Mouse (Mus musculus) heart, postnatal 0 days (tissue): ENCODE measurements around the gene Fcgr3. TPM values are rescaled to one million over a fixed set of nuclear protein-coding genes. Genes with fewer than 3 reads are reported as not detected.

Source experiments
- ATAC-seq: fragments of 200-750 bp; cut with Nextera tagmentation; 2 replicates; pipeline ENCODE4 v1.8.0; 2017; ENCODE audit warnings: low read depth, moderate number of reproducible peaks, moderate library complexity; ENCODE audit not compliant: insufficient read depth
- DNase-seq: peaks from one replicate; pipeline ENCODE4 v3.0.0-alpha.2; 2016; ENCODE audit warnings: low spot score
- H3K27ac ChIP-seq: fragments of 300-500 bp; sonication (generic); 2 replicates; pipeline ENCODE4 v1.5.1; 2014; ENCODE audit warnings: low read depth, mild to moderate bottlenecking
- H3K27me3 ChIP-seq: fragments of 300-500 bp; sonication (generic); 2 replicates; pipeline ENCODE4 v1.6.1; 2014; ENCODE audit warnings: low read length, mixed read lengths; ENCODE audit not compliant: control insufficient read depth, insufficient read depth
- H3K36me3 ChIP-seq: fragments of 300-500 bp; sonication (generic); replicated peaks from 2 replicates; pipeline ENCODE4 v1.6.1; 2014; ENCODE audit warnings: low read length, mixed read lengths; ENCODE audit not compliant: control insufficient read depth, insufficient read depth
- H3K4me1 ChIP-seq: fragments of 300-500 bp; sonication (generic); 2 replicates; pipeline ENCODE4 v1.6.1; 2014; ENCODE audit warnings: antibody characterized with exemption; ENCODE audit not compliant: control insufficient read depth, insufficient read depth
- H3K4me2 ChIP-seq: fragments of 300-500 bp; sonication (generic); 2 replicates; pipeline ENCODE4 v1.6.1; 2014; ENCODE audit warnings: low read depth, mild to moderate bottlenecking, low read length, moderate library complexity
- H3K4me3 ChIP-seq: fragments of 300-500 bp; sonication (generic); 2 replicates; pipeline ENCODE4 v1.5.1; 2014; ENCODE audit warnings: low read depth, low read length
- H3K9ac ChIP-seq: fragments of 300-500 bp; sonication (generic); replicated peaks from 2 replicates; pipeline ENCODE4 v1.6.1; 2014; ENCODE audit warnings: low read depth, low read length, mixed read lengths
- H3K9me3 ChIP-seq: fragments of 300-500 bp; sonication (generic); replicated peaks from 2 replicates; pipeline ENCODE4 v1.6.1; 2016; ENCODE audit warnings: low read length; ENCODE audit not compliant: control insufficient read depth
- CTCF ChIP-seq: IDR thresholded peaks from 2 replicates; pipeline ENCODE4 v1.5.1; 2016; ENCODE audit warnings: antibody characterized with exemption, control low read depth, low read depth
- EP300 ChIP-seq: IDR thresholded peaks from 2 replicates; pipeline ENCODE4 v1.6.1; 2016; ENCODE audit warnings: antibody characterized with exemption, low read depth
- WGBS: fragments of 180-500 bp; shearing (Covaris S2); extraction: QIAGEN DNeasy Blood & Tissue Kit; methylation state at CpG from one replicate; pipeline ENCODE4 v1.1.7; 2014; 5-methylcytosine and 5-hydroxymethylcytosine counted together
- polyA plus RNA-seq: library from polyadenylated mRNA; unstranded; fragments of >200 nt; fragmentation: Nextera tagmentation; extraction: Ambion mirVana; gene quantifications from 2 replicates; pipeline ENCODE4 v1.2.1, GENCODE M21; 2015
- total RNA-seq: library from RNA; depleted of rRNA; stranded (reverse); fragments of >200 nt; gene quantifications from 2 replicates; pipeline ENCODE4 v1.2.3, GENCODE M21; 2014; ENCODE audit warnings: low replicate concordance

The Fcgr3 gene
- total and polyA plus RNA-seq, 2 experiments from 2014 or later, result 8.2 to 13.7 TPM

DNA sequence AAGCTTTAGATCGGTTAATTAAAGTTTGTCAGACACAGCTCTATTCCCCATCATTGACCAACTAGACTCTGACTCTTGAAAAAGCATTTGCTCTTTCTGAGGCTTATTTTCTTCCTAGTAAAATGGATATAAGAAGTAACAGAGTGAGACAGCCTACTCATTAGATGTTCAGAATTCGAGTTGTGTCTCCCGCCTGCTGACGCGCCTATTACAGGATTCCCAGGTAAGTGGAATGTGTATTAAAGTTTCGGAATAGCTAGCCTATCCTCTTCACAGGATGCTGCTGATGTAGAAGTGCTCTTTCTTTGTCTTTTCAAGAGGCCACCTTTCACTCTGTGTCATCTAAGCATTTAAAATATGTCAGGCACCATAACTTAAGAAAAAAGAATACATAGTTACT, 25.6 kb downstream of the Fcgr3 start:
- no peak for TF ChIP-seq CTCF
- no peak for TF ChIP-seq EP300
- H3K4me1 ChIP-seq, result 0 out of 2 replicates have a peak, but pooled peaks cover 5% of the 10 kb centered on the region
- H3K9ac ChIP-seq, result no peak overlapping the region
- H3K27ac ChIP-seq, result no peak overlapping the region
- no peaks in the 10 kb centered on the region for H3K9me3 ChIP-seq
- 80% methylated on average over 6 of the region's 6 CpGs for WGBS
- ATAC-seq, result no peak
- H3K4me2 ChIP-seq, result no peak overlapping the region
- no peak overlapping the region for H3K4me3 ChIP-seq
- H3K27me3 ChIP-seq, result 0 out of 2 replicates have a peak, but pooled peaks cover 4% of the 10 kb centered on the region
- DNase-seq, result no peak
- H3K36me3 ChIP-seq, result no peaks in the 10 kb centered on the region

DNA sequence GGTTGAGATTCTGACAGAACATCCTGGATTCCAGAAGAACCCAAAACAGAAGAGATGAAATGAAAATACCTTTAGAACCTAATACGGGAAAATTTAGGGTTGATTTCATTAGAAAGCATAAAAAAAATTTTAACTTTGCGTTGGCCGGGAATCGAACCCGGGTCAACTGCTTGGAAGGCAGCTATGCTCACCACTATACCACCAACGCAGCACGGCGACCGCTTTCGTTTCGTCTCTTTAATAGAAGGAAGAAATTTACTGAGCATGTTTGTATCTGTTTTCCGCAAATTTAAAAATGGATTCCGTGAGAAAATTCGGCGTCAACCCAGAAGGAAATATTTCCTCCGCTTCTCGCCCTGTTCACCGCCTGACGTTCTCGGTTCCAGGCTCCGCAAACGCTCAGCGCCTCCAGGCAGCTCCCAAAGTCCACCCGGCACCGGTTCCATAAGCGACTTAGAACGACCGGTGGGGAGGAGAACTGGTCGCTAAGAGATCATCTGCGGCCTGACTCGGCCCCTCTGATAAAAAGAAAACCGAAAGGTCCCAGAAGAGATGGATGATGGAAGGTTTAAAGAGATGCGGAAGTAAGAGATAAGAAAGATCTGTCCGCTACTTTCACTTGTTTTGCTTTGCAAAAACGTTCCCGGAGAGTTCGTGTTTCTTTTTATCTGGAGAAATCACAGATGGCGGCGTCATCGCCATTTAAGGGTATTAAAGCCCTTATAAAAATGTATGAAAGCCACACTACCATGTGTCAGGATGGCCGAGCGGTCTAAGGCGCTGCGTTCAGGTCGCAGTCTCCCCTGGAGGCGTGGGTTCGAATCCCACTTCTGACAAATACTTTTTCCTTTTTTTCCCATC, 26.6 kb downstream of the Fcgr3 start:
- TF ChIP-seq EP300 (peak; percentile 4; the same call in 1 of the 2 replicates), CTCF (no peak)
- peak overlapping the region; percentile 61 for H3K4me2 ChIP-seq
- WGBS, result under 1% methylated on average over 47 of the region's 47 CpGs
- DNase-seq (peak; percentile 54), ATAC-seq (peak; percentile 83)
- peak overlapping the region; percentile 87 for H3K27ac ChIP-seq
- H3K9me3 ChIP-seq, result no peaks in the 10 kb centered on the region
- no peaks in the 10 kb centered on the region for H3K36me3 ChIP-seq
- peak overlapping the region; percentile 80 for H3K4me3 ChIP-seq
- H3K27me3 ChIP-seq, result peaks cover 7% of the 10 kb centered on the region; the same call in 1 of the 2 replicates
- H3K4me1 ChIP-seq, result 0 out of 2 replicates have a peak, but pooled peaks cover 5% of the 10 kb centered on the region
- peak overlapping the region; percentile 83 for H3K9ac ChIP-seq

DNA sequence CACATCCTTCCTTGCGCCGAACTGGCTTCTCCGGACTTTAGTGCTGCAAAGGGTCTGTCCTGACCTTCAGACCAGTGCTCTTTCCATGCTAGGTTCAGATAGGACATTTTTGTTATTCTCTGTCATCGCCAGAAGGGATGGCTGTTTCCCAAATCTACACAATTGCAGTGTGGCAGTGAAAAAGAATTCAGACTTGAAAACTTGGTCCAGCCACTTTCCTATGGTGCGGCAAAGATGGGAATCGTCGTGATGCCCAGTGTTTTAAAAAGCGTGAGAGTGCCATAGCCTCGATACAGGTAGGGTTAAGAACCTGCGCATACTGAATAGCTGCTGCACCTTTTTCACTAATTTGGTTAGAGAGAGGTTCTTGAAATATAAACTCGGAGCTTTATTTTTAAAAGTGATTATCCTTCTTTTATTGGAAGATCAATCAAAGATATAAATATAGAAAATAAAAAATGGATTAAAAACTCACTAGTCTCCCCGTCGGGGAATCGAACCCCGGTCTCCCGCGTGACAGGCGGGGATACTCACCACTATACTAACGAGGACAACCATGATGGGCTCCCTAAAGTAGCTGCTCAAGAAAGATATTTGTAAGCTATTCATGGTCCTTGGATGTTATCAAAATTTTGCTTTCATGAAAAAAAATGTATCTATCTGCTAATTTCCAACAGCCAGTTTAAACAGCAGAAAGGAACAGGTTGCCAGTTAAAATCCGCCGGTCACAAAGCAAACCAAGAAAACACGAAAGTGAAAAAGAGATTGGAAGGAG, 28.0 kb downstream of the Fcgr3 start:
- no peak for TF ChIP-seq EP300
- no peak for TF ChIP-seq CTCF
- Histone ChIP-seq H3K27ac (no peak overlapping the region), H3K27me3 (peaks cover 19% of the 10 kb centered on the region; the same call in 1 of the 2 replicates), H3K4me1 (0 out of 2 replicates have a peak, but pooled peaks cover 5% of the 10 kb centered on the region), H3K36me3 (no peaks in the 10 kb centered on the region), H3K4me3 (peak overlapping the region; percentile 42), H3K9ac (no peak overlapping the region), H3K4me2 (peak overlapping the region; percentile 63), H3K9me3 (no peaks in the 10 kb centered on the region)
- 4% methylated on average over 22 of the region's 22 CpGs for WGBS
- DNase-seq (peak; percentile 49), ATAC-seq (no peak)

DNA sequence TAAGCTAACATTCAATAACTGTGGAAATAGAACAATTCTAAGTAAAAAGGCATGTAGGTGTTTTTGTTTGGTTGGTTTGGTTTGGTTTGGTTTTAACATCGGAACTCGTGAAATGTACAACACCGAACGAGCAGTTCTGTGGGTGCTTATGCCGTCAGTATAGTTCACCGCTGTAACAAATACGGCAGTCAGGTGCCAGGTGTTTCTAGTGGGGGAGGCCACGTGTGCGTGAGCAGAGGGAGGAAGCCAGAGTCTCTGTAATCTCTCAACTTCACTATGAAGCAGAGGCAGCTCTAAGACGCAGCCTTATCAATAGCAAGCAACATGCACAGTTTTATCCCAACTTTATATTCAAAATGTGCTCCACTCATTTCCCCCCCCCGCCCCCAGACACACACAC, 29.1 kb downstream of the Fcgr3 start:
- DNase-seq (no peak), ATAC-seq (no peak)
- no peak overlapping the region for H3K9ac ChIP-seq
- 55% methylated on average over 11 of the region's 11 CpGs for WGBS
- H3K27me3 ChIP-seq, result peaks cover 22% of the 10 kb centered on the region; the same call in 1 of the 2 replicates
- TF ChIP-seq CTCF (no peak), EP300 (no peak)
- H3K4me2 ChIP-seq, result no peak overlapping the region
- no peaks in the 10 kb centered on the region for H3K36me3 ChIP-seq
- no peak overlapping the region for H3K4me3 ChIP-seq
- H3K4me1 ChIP-seq, result 0 out of 2 replicates have a peak, but pooled peaks cover 5% of the 10 kb centered on the region
- no peaks in the 10 kb centered on the region for H3K9me3 ChIP-seq
- no peak overlapping the region for H3K27ac ChIP-seq

DNA sequence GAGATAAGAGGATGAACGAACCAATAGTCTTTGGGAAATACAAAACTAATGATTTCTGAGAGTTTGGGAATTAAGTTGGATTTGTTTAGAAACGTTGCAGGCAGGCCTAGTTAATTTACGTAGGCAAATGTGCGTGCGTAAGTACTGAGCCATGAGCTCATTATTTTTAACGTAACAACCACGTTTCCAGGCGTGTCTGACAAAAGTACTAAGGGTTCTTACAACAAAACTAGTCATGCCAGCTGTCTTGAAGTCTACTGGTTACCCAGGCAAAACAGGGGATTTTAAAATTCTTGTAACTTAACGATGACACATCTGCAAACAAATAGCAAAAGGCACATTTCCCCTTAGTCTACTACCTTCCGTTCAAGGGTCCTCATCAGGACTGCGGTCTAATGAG, 30.5 kb downstream of the Fcgr3 start:
- peaks cover 22% of the 10 kb centered on the region; the same call in 1 of the 2 replicates for H3K27me3 ChIP-seq
- peak; percentile 14 for DNase-seq

More for the DNA sequence above, 30.5 kb downstream of the Fcgr3 start:
- Histone ChIP-seq H3K4me2 (peak overlapping the region; percentile 93), H3K9ac (no peak overlapping the region), H3K4me3 (peak overlapping the region; percentile 59), H3K36me3 (no peaks in the 10 kb centered on the region), H3K27ac (no peak overlapping the region), H3K4me1 (0 out of 2 replicates have a peak, but pooled peaks cover 5% of the 10 kb centered on the region), H3K9me3 (no peaks in the 10 kb centered on the region)
- TF ChIP-seq EP300, result no peak
- TF ChIP-seq CTCF, result no peak
- 12% methylated on average over 11 of the region's 11 CpGs for WGBS
- no peak for ATAC-seq
